Mouse (Mus musculus): ENCODE measurements around the gene Trappc6b.

DNA sequence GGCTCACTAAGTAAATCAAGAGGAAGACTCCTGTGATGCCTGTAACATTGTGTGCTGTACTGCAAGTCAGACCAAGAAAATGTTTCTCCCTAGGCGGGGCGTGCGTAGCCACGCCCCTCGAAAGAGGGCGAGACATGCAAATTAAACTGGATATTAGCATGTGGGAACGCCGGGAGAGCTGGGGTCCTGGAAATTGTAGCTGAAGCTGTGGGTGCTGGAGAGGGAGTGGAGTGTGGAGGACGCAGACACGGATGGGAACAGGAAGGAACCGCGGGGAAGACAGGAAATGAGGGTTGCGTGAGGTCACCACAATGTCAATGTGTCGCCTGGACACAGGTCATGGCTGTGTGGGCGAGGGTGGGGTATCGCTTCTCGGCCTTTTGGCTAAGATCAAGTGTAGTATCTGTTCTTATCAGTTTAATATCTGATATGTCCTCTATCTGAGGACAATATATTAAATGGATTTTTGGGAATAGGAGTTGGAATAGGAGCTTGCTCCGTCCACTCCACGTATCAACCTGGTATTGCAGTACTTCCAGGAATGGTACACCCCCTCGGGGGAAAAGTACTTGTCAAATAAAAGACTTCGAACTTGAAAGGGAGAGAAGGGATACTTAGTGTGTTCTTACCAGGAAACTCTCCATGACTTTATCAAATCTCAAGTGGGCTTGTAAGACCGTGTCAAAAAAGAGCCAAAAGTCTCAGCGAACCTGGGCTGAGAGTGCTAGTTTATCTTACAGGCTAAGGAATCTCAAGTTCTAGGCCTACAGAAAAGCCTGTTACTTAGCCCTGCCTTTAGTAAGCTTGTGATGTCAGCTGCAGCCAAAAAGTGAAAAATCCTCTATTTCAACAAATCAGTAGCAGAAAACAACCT is 21.1 kb downstream of the Trappc6b start:
- TF ChIP-seq CTCF (IDR thresholded peaks at IDR 0.05; ENCODE audit: control insufficient read depth, insufficient read depth, low read length) (no peak), POLR2A (IDR thresholded peaks at IDR 0.05; ENCODE audit: borderline replicate concordance, control insufficient read depth, low read depth, low read length) (no peak)

All from bone marrow, adult 2 months (tissue).